Mouse (Mus musculus): ENCODE results near the gene Hrk.

DNA sequence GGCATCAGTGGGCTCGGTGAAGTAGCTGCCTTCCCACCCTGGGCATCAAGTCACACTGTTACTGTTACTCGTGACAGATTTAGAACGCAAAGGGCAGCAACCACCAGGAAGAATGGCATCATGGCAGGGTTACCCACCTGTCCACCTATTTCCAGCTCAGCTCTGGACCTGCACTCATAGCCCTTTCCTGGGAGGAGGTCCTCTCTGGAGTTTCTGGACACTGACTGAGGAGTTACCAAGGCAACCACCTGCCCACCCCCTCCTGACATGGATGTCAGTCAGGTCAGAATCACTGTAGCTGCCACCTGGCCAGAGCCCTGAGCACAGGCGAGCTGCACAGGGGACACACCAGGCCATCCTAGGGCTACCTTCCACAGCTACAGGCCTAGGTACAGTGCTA, 37.8 kb upstream of the Hrk start:
- TF ChIP-seq SIN3A (IDR thresholded peaks at IDR 0.05; ENCODE audit: low read length) (no peak), NELFE (IDR thresholded peaks at IDR 0.05; ENCODE audit: low read depth, low read length) (no peak), CTCF (conservative IDR thresholded peaks at IDR 0.05 in 1 of 2, IDR thresholded peaks at IDR 0.05 in 1 of 2; ENCODE audit: low read depth in 2 of 2, low read length in 2 of 2) (no peak), ZNF384 (IDR thresholded peaks at IDR 0.05; ENCODE audit: low read depth, low read length) (no peak), ZC3H11A (IDR thresholded peaks at IDR 0.05; ENCODE audit: low read depth, low read length) (no peak), POLR2A (IDR thresholded peaks at IDR 0.05; ENCODE audit: low read depth, low read length) (no peak), MAX (IDR thresholded peaks at IDR 0.05; ENCODE audit: low read length) (no peak)
